Mouse (Mus musculus): ENCODE data around the gene Pepd. TPM values are rescaled to one million over a fixed set of nuclear protein-coding genes. Genes with fewer than 3 reads are reported as not detected.

Pepd gene
- polyA plus RNA-seq, 1 experiment from 2014 or later = 76.1 TPM

DNA sequence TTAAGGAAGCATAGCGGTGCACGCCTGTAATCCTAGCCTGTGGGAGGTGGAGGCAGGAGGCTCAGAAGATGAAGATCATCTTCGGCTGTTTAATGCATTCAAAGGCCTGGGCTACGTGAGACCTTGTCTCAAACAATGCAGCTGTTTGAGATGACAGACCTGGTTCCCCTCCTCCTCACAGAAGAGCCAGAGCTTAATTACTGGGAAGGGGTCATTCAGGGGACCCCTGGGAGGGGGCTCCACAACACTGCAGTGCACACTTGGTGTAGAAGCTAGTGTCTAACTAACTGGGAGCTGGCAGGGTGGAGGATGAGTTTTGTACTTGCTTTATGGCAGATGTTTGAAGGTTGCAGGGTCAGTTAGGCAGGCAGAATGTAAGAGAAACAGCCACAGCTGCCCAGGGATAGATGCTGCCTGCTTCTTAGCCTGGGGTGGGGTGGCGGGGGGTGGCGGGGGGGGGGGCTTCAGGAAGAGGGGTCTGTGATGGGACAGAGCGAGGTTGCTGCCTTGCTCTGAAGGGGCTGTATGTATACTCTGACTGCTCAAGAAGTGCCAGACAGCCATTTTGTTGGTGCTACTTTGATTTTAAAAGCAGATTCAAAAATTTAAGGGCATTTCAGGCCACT lies 26.6 kb downstream of the Pepd start:
- H3K27ac ChIP-seq = peak overlapping the region; percentile 93
- no peaks in the 10 kb centered on the region for H3K27me3 ChIP-seq (ENCODE audit: insufficient read depth, poor library complexity, severe bottlenecking)
- DNase-seq (ENCODE audit: low spot score) = peak; percentile 48
- peak overlapping the region; percentile 16; the same call in 1 of the 2 replicates for H3K4me3 ChIP-seq
- 24% methylated on average over 7 of the region's 7 CpGs for WGBS
- peaks cover 11% of the 10 kb centered on the region for H3K9me3 ChIP-seq
- peaks cover 38% of the 10 kb centered on the region for H3K4me1 ChIP-seq (replicated peaks)
- peaks cover 53% of the 10 kb centered on the region for H3K36me3 ChIP-seq

DNA sequence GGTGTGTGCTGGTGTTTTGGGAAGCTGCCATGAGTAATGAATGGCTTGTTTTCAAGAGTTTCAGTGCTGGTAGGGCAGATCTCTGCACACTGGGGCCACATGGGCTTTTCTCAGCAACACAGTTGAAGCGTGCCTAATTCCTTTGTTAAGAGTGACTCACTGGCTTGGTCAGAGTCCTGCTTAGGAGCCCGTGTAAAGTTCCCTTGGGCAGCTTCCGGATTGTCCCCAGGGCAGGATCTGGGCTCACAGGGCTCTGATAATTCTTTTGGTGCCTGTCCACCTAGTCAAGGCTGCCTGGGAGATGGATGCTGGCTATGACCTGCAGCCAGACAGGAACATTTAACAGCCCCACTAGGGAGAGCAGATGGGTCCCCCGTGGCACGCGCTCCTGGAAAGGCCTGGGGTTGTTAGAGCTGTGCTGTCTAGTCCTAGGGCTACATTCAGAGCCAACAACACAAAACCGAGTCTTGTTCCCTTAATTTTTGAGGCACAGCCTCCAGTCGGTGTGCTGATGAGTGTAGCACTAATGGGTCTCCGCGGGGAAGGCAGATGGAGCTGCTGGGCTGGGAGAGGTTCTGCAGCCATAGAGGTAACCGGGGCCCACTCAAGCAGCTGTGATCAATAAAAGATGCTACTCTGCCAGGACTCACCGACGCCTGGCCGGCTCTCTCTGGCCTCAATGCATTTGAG lies 27.2 kb downstream of the Pepd start:
- H3K4me3 ChIP-seq = peak overlapping the region; percentile 16
- DNase-seq (ENCODE audit: low spot score) = peak; percentile 66
- H3K27ac ChIP-seq = peak overlapping the region; percentile 93
- H3K4me1 ChIP-seq (replicated peaks) = peaks cover 38% of the 10 kb centered on the region
- H3K36me3 ChIP-seq = peaks cover 54% of the 10 kb centered on the region
- WGBS = 20% methylated on average over 14 of the region's 14 CpGs
- peaks cover 11% of the 10 kb centered on the region for H3K9me3 ChIP-seq
- H3K27me3 ChIP-seq (ENCODE audit: insufficient read depth, poor library complexity, severe bottlenecking) = no peaks in the 10 kb centered on the region

DNA sequence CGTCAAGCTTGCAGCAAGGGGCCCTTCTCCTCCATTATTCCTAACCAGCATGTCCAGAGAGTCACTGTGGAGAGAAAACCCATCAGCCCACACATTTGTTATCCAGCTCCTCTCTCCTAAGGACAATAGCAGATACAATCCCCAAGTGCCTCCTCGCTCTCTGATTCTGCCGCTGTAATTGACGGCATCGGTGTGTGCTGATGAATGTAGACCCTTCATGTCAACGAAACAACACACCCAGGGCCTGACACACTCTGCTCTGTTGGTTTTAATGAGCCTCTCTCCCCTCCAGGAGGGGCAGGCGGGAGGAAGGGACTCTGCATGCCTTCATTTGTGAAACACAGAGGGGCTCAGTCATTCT lies 27.8 kb downstream of the Pepd start:
- H3K27ac ChIP-seq = peak overlapping the region; percentile 93
- H3K9me3 ChIP-seq = peaks cover 11% of the 10 kb centered on the region
- WGBS = 25% methylated on average over 7 of the region's 7 CpGs
- H3K27me3 ChIP-seq (ENCODE audit: insufficient read depth, poor library complexity, severe bottlenecking) = no peaks in the 10 kb centered on the region
- DNase-seq (ENCODE audit: low spot score) = peak; percentile 54
- peak overlapping the region; percentile 16; the same call in 1 of the 2 replicates for H3K4me3 ChIP-seq
- peaks cover 52% of the 10 kb centered on the region for H3K36me3 ChIP-seq
- peaks cover 38% of the 10 kb centered on the region for H3K4me1 ChIP-seq (replicated peaks)

DNA sequence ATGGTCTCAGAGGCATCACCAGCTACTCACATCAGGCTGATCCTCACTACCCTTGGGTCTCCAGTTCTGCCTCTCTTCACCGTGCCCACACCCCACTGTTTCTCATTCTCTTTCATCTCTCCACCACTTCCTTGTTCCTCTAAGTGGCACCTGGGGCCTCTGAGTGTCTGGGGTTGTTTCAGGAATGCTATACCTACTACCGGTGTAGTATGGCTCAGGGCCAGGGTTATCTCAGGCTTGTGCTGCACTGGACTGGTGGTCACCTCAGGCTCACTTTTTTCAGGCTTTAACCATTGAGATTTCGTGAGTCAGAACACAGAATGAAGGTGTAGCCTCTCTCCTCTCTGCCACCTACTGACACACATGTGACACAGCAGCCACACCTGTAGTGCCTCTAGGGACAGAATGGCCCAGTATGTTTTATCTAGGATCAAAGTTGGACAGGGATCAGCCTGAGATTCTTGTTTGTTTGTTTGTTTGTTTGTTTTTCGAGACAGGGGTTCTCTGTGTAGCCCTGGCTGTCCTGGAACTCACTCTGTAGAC lies 31.5 kb downstream of the Pepd start:
- DNase-seq (ENCODE audit: low spot score) = no peak
- Histone ChIP-seq H3K27ac (0 out of 2 replicates have a peak overlapping the region, but pooled peaks have one; percentile 2), H3K4me1 (replicated peaks) (peaks cover 39% of the 10 kb centered on the region), H3K4me3 (no peak overlapping the region), H3K27me3 (ENCODE audit: insufficient read depth, poor library complexity, severe bottlenecking) (no peaks in the 10 kb centered on the region), H3K36me3 (peaks cover 39% of the 10 kb centered on the region), H3K9me3 (no peaks in the 10 kb centered on the region)
- 78% methylated on average over 4 of the region's 4 CpGs for WGBS

DNA sequence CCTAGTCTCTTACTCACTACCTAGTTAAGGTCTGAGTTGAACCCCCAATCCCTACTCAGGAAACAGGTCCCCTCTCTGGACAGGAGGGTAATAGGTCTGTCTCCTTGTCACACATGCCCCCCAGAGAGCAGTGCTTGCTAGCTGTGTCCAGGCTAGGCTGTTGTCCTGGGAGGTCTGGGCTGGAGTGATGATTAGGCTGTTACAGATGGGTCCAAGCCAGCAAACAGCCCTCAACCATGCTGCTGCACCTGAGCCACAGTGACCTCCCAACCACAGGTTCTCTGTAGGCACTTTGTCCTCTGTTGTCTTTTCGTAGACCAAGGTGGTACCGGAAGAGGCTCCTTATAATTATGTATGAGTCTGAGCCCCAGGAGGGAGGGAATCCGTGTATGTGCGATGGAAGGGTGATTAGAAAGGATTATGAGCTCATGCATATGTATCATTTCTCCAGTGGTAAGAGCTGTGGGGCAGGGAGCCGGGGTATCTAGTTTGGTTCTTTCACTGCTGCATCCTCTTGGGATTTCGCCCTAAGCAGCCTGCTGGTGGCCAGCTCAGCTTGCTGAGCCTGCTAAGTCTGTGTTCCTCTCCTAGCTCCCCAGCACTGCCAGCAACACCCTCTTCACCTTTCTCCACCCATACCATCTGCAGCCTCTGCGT lies 34.2 kb downstream of the Pepd start:
- Histone ChIP-seq H3K9me3 (no peaks in the 10 kb centered on the region), H3K4me3 (no peak overlapping the region), H3K36me3 (peaks cover 39% of the 10 kb centered on the region), H3K4me1 (replicated peaks) (peaks cover 16% of the 10 kb centered on the region), H3K27ac (peak overlapping the region; percentile 64; the same call in 1 of the 2 replicates), H3K27me3 (ENCODE audit: insufficient read depth, poor library complexity, severe bottlenecking) (no peaks in the 10 kb centered on the region)
- 75% methylated on average over 7 of the region's 7 CpGs for WGBS
- peak; percentile 10 for DNase-seq (ENCODE audit: low spot score)

DNA sequence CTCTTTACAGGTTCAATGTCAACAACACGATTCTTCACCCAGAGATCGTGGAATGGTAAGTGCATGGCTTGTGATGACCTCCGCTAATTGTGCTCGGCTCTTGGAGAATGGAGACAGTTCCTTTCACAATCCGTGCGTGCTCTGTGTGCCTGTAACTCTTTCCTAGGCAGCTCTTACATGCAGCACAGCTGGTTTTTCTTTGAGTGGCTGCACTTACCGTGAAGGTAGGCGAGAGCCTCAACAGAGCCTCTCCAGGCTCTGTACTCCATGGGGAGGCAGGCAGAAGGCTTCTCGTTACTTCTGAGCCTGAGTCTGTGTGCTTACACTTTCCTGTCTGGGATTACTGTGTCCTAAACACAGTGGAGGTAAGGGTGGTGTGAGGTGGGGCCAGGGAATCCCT lies 42.4 kb downstream of the Pepd start:
- peaks cover 8% of the 10 kb centered on the region for H3K36me3 ChIP-seq
- DNase-seq (ENCODE audit: low spot score) = no peak
- H3K4me1 ChIP-seq (replicated peaks) = no peaks in the 10 kb centered on the region
- H3K4me3 ChIP-seq = no peak overlapping the region
- WGBS = 88% methylated on average over 9 of the region's 9 CpGs
- H3K9me3 ChIP-seq = no peaks in the 10 kb centered on the region
- no peaks in the 10 kb centered on the region for H3K27me3 ChIP-seq (ENCODE audit: insufficient read depth, poor library complexity, severe bottlenecking)
- H3K27ac ChIP-seq = no peak overlapping the region

DNA sequence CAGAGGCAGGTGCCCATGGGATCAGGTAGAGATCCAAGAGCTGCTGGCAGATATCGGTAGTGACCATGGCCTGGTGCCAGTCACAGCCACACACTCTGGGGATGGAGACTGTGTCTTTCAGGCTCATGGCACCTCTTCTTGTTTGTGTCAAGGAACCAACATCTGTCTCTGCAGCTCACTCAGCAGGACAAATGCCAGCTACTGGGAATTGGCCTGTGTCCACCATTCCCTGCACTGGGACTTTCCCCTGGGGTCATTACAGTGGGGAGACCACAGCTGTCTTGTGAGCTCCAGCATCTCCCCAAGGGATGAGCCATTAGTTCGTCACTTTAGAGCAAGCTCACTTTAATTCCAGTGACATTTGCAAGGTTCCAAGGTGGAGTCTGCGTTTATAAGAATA lies 43.1 kb downstream of the Pepd start:
- Histone ChIP-seq H3K27ac (no peak overlapping the region), H3K36me3 (peaks cover 8% of the 10 kb centered on the region), H3K4me3 (no peak overlapping the region), H3K27me3 (ENCODE audit: insufficient read depth, poor library complexity, severe bottlenecking) (no peaks in the 10 kb centered on the region), H3K4me1 (replicated peaks) (no peaks in the 10 kb centered on the region), H3K9me3 (no peaks in the 10 kb centered on the region)
- no peak for DNase-seq (ENCODE audit: low spot score)
- 87% methylated on average over 3 of the region's 3 CpGs for WGBS

DNA sequence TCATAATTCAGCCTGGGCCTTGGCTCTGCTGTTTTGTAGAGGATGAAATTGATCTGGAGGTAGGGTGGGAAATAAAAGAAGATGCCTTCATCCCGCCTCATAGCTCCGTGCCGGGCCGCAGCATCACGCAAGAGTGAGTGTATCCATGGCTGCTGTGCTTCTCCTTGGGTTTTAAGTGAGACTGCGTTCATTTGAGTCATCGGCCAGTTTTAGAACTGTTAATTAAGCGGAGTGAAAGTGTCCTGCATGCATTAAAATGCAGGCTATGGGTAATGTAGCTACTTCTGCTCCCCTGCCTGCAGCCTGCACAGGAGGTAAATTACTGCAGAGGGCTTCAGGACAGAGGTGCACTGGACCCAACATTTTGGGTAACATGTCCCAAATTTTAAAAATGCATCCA lies 45.0 kb downstream of the Pepd start:
- Histone ChIP-seq H3K9me3 (no peaks in the 10 kb centered on the region), H3K4me3 (no peak overlapping the region), H3K36me3 (peaks cover 8% of the 10 kb centered on the region), H3K27me3 (ENCODE audit: insufficient read depth, poor library complexity, severe bottlenecking) (no peaks in the 10 kb centered on the region), H3K4me1 (replicated peaks) (no peaks in the 10 kb centered on the region), H3K27ac (no peak overlapping the region)
- DNase-seq (ENCODE audit: low spot score) = no peak
- WGBS = 96% methylated on average over 8 of the region's 8 CpGs

DNA sequence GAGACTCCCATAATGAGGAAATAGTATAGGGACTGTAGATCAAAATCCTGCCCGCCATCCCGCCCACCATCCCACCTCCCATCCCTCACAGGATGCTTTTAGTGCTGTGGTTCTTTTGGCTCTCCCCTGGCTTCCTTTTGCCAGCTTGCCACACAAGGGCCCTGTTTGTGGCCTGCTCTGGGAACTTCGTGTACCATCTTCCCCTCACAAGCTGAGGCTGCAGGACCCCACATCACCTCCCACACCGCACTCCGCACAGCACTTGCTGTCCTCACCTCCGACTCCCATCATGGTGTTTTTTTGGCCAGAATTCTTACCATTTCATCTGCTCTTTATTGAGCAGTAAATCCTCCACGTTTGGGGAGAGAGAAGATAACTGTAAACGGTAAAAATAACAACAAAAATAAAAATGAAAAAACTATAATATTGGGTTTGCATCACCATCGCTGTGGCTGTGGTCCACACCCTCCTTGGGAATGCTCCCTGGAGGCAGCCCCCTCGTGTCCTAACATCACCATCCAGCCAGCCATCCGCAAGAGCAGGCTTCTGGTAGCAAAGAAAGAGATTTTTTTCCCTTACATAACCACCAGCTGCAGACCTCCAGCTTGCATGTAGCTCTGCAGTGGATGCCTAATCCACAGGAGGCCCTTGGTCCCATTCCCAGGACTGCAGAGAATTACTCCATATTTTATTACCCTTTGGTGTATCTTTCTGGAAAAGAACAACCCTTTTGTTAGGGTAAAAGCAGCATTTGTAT lies 51.9 kb downstream of the Pepd start:
- Histone ChIP-seq H3K27ac (no peak overlapping the region), H3K4me3 (no peak overlapping the region), H3K27me3 (ENCODE audit: insufficient read depth, poor library complexity, severe bottlenecking) (no peaks in the 10 kb centered on the region), H3K4me1 (replicated peaks) (0 out of 2 replicates have a peak, but pooled peaks cover 4% of the 10 kb centered on the region), H3K36me3 (no peaks in the 10 kb centered on the region), H3K9me3 (no peaks in the 10 kb centered on the region)
- DNase-seq (ENCODE audit: low spot score) = no peak
- 86% methylated on average over 11 of the region's 11 CpGs for WGBS

DNA sequence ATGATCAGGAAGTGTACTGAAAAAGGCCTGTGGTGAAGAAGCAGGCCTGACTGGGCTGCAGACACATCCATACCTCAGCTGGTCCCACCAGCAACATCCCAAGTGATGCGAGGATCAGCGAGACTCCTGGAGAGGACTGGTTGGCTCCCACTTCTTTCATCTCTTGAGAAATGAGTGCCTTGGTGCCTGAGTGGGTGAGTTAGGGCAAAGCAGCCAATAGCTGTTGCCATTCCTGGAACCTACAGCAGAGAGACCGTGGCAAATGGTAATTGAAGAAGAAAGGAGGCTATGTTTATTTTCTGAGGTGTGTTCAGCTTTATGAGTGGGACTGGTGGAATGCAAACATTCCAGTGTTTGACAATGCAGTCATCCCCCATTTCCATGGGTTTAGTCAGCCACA lies 55.2 kb downstream of the Pepd start:
- 82% methylated on average over 3 of the region's 3 CpGs for WGBS
- H3K9me3 ChIP-seq = peaks cover 2% of the 10 kb centered on the region; the same call in 1 of the 2 replicates
- no peak for DNase-seq (ENCODE audit: low spot score)
- H3K27ac ChIP-seq = no peak overlapping the region
- H3K4me3 ChIP-seq = no peak overlapping the region
- H3K27me3 ChIP-seq (ENCODE audit: insufficient read depth, poor library complexity, severe bottlenecking) = no peaks in the 10 kb centered on the region
- H3K4me1 ChIP-seq (replicated peaks) = 0 out of 2 replicates have a peak, but pooled peaks cover 9% of the 10 kb centered on the region
- peaks cover 18% of the 10 kb centered on the region for H3K36me3 ChIP-seq

DNA sequence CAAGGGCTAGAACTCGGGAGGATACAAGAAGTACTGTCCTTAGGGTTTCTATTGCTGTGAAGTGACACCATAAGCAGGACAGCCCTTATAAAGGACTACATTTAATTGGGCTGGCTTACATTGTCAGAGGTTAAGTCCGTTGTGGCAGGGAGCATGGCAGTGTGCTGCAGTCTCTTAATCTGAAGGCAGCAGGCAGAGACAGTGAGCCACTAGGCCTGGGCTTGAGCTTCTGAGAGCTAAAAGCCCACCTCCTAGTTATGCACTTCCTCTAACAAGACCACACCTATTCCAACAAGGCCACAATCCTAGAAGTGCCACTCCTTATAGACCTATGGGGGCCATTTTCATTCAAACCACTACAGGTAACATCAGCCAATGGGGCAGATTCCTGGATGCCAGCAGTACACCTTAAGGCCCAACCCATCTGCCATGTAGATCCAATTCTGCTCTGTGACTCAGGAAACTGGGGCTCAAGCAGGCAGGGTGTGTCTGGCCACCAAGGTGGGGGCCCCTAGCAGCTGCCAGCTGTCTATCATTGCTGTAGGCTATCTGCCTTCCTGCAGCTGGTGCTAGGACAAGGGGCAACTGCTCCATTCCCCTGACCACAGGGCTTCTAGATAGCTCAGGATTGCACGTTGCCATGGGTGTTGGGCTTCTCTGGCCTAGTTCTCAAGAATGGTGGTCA lies 56.7 kb downstream of the Pepd start:
- no peak for DNase-seq (ENCODE audit: low spot score)
- no peaks in the 10 kb centered on the region for H3K27me3 ChIP-seq (ENCODE audit: insufficient read depth, poor library complexity, severe bottlenecking)
- H3K36me3 ChIP-seq = peaks cover 18% of the 10 kb centered on the region
- H3K27ac ChIP-seq = no peak overlapping the region
- no peak overlapping the region for H3K4me3 ChIP-seq
- peaks cover 18% of the 10 kb centered on the region for H3K4me1 ChIP-seq (replicated peaks)
- 83% methylated on average over 3 of the region's 3 CpGs for WGBS
- peaks cover 2% of the 10 kb centered on the region; the same call in 1 of the 2 replicates for H3K9me3 ChIP-seq

DNA sequence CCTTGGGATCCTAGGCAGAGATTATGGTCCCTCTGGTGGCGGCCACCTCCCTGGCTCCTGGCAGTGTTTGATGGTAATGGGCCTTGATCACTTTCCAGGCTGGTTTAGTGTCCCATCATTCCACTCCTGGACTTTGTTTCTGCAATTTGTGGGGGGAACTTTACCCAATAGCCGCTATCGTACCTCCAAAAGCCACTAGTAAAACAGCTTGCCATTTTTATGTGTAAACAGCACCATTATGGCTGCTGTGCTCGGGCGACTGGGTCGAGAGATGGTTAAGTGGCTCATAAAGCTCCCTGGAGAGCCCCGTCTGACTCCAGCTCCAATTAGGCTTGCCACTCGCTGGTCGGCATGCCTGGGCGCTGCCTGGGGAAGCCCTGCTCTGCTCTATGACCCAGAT lies 59.6 kb downstream of the Pepd start:
- Histone ChIP-seq H3K27ac (no peak overlapping the region), H3K36me3 (peaks cover 18% of the 10 kb centered on the region), H3K4me3 (no peak overlapping the region), H3K27me3 (ENCODE audit: insufficient read depth, poor library complexity, severe bottlenecking) (no peaks in the 10 kb centered on the region), H3K9me3 (peaks cover 2% of the 10 kb centered on the region; the same call in 1 of the 2 replicates), H3K4me1 (replicated peaks) (peaks cover 18% of the 10 kb centered on the region)
- 82% methylated on average over 10 of the region's 10 CpGs for WGBS
- no peak for DNase-seq (ENCODE audit: low spot score)
